Mouse (Mus musculus) ES-Bruce4 (cell line): ENCODE results near the gene Cited2.

Experiments
- CTCF ChIP-seq: IDR thresholded peaks from one replicate; pipeline ENCODE4 v1.8.1; 2011; ENCODE audit warnings: low read depth, low read length
- POLR2A ChIP-seq: IDR thresholded peaks from one replicate; pipeline ENCODE4 v1.8.1; 2011; ENCODE audit warnings: low read length; ENCODE audit not compliant: insufficient read depth

- TF ChIP-seq POLR2A = no peak
- TF ChIP-seq CTCF = no peak
Measured at GRCm38 (mm10) chr10:17719646-17720045, 3.4 kb upstream of the Cited2 start.
